Mouse (Mus musculus): ENCODE measurements around the gene Trem2.

- no peak for TF ChIP-seq CTCF (IDR thresholded peaks at IDR 0.05; ENCODE audit: insufficient read depth, low read length)
- TF ChIP-seq POLR2A (IDR thresholded peaks at IDR 0.05; ENCODE audit: borderline replicate concordance, extremely low read depth, low read depth, low read length) = no peak
These were observed 27.5 kb upstream of the Trem2 start for GRCm38 (mm10) chr17:48318686-48319085.

Data from lung, adult 2 months (tissue).